Mouse (Mus musculus): ENCODE measurements around the gene Baz2b. TPM values are rescaled to one million over a fixed set of nuclear protein-coding genes. Genes with fewer than 3 reads are reported as not detected.

Baz2b gene
- total RNA-seq, 2 experiments from 2014 or later, result 55.6 to 60.3 TPM

- intact Hi-C loops (cut with DNase I), result no loop called here
- no peak for DNase-seq
These were observed 183.1 kb downstream of the Baz2b start for GRCm38 (mm10) chr2:60026554-60026953.

DNA sequence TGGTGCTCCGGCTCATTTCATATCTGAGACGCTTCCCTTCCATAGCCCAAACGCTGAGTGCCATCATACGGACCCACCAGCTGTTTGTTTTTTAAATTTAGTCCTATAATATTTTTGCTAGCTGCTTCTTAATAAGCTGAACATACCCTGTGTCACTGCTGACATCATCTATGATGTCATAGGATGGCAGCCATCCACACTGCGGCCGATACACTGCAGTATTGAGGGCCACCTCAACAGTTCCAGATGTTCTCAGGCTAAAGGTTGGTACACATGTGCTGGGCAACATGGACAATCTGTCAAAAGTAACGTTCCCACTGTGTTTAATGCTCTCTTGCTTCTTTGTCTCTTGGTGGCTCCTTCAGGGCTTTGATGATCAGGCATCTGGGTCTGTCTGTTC, 185.9 kb downstream of the Baz2b start:
- intact Hi-C loops (cut with DNase I), result loop anchor here (5.0 kb wide), 1 partner anchor 184 kb away; the partner anchor contains the start of genes Baz2b and March7
- DNase-seq, result no peak

DNA sequence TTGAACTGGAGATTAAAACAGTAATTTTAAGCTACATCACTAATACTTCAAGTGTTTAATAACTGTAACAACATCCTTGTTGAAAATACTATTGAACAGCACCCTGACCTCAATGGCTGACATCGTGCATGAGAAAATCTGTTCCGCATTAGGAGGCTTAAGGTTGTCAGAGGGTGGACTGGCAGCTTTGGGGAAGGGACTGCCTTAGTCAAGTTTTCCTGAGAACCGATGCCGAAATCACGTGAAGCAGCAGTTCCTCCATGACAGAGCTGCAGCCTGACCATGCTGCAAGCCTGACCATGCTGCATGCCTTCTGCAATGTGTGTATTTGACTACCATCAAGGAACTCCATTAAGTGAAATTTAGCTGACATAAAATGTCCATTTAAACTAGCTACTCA, 188.1 kb downstream of the Baz2b start:
- intact Hi-C loops (cut with DNase I), result loop anchor here (5.0 kb wide), 1 partner anchor 186 kb away; the partner anchor contains the start of genes Baz2b and March7

GRCm38 (mm10) chr2:60021138-60021537, 188.5 kb downstream of the Baz2b start:
- no peak for DNase-seq
- intact Hi-C loops (cut with DNase I), result loop anchor here (5.0 kb wide), 1 partner anchor 186 kb away; the partner anchor contains the start of genes Baz2b and March7

More for the DNA sequence above, 188.1 kb downstream of the Baz2b start:
- DNase-seq, result no peak

- intact Hi-C loops (cut with DNase I), result loop anchor here (5.0 kb wide), 1 partner anchor 188 kb away; the partner anchor contains the start of genes Baz2b and March7
- DNase-seq, result no peak
These were observed 189.9 kb downstream of the Baz2b start for GRCm38 (mm10) chr2:60019546-60020250.

DNA sequence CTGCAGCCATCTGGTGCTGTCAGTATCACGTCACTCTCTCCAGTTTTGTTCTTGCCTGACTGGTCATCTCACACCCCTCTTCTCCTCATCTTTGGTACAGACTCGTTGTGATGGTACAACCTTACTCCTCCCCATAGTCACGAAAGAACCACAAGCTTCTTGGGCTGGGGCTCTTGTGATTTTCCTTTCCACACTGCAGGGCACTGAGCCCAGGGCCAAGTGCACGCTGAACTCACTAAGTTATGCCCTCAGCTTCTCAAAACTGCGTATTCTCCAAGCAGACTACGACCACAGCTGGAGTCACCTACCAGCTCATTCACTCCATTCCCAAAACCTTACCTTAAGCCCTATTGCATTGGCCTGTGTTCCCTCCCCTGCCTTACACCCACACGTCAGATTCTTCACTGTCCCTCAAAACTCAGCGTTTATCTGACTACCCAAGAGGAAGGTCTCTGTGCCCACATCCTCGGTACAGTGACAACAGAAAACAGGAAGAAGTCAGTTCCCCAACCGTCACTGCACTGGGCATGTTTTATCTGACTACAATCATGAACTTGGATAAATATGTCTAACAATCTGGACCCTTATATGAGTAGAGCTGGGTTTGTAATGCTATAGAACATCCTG, 190.7 kb downstream of the Baz2b start:
- no peak for DNase-seq
- intact Hi-C loops (cut with DNase I), result no loop called here

DNA sequence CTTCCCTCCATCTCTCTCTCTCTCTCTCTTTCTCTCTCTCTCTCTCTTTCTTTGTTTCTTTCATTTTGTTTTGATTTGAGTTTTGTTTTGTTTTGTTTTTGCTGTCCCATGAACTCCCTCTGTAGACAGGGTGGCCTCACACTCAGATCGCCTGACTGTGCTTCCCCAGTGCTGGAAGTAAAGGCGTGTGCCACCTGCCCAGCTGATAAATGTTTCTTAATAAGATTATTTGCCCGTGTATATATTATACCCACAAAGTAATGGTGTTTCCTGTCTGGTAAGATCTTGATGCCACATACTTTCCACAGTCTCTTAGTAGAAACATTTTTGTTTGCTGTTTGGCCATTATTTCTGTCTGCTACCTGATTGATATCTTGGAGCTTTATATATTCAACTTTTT, 198.1 kb downstream of the Baz2b start:
- intact Hi-C loops (cut with DNase I), result no loop called here

DNA sequence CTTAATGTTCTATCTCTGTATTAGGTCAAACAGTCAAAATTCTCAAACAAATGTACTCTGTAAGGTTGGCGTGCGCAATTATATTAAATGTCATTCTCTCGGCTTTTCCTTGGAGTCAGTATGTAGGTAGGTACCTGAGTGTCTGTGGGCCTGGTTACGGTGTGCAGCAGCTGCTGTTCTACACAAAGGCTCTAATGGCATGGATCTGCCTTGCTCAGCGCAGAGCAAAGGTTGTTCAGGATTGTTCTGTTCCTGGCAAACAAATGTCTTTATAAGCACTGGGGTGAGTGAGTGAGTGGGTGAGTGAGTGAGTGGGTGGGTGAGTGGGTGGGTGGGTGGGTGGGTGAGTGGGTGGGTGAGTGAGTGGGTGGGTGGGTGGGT, 206.0 kb downstream of the Baz2b start:
- intact Hi-C loops (cut with DNase I), result no loop called here
- DNase-seq, result no peak

More for the DNA sequence above, 198.1 kb downstream of the Baz2b start:
- no peak for DNase-seq

DNA sequence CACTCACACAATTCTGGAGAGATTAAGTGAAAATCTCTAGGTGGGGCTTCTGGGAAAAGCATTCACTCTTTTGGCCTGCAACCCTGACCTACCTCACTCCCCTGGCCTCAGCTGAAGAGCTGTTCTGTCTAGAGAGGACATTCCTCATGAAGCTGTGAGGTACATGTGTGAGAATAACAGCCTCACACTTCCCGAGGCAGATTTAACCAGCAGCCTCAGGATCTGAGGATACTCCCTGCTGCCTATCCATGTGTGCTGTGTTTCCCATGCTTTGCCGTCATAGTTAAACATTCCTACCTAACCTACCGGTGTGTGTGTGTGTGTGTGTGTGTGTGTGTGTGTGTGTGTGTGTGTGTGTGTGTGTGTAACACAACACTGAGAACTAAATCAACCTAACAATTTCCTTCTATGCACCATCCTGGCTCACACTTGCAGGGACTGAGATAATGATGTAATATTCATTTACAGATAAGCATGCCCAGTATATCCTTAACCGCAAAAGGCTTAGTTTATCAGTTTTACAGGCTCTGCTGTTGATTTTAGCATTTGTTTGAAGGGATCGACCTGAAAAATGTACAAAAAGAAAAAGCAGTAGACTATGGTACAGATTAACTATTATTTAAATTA, 206.5 kb downstream of the Baz2b start:
- no peak for DNase-seq
- intact Hi-C loops (cut with DNase I), result no loop called here

DNA sequence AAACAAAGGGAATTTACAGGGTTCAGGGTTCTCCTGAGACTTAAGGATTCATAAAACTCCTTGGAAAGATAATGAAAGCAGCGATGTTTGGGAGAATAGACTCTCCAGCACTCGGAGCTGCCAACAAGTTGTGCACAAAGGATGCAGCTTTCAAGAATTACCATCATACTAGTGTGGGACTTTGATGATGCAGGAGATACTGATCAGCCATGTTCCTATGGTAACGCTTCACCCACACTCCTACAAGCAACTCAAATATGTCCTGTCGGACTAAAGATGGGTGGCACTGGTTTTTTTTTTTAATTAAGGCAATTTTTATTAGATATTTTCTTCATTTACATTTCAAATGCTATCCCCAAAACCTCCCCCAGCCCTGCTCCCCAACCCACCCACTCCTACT, 209.4 kb downstream of the Baz2b start:
- intact Hi-C loops (cut with DNase I), result no loop called here
- no peak for DNase-seq

DNA sequence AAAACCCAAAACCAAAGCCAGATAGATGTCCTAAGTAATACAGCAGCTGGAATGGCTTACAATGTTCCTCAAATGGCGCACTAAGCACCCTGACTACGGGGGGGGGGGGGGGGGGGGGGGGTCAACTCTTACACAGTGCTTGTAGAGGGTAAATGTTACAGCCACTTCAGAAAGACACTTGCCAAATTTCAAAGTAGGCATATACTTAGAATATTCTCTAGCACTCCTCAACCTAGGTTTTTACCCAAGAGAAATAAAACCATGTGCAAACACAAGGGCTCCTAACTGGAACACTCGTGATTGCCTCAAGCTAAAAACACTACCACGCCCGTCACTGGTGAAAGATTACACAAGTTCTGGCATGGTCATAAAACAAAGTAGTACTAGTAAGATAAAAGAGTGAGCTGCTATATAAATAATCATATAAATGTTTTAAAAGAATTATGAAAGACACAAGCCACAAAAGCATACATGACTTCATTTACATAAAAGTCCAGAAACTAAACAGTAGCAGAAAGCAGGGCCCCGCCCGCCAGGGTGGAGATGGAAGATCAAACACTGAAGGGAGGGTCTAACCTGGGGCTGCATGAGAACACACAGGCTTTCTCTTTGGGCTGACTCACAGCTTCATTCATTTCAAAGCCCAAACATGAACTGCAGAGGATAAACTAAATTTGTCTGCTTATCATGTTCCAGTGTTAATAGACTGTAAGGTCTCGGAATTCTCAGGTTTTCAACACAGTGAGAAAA, 212.0 kb downstream of the Baz2b start:
- intact Hi-C loops (cut with DNase I), result no loop called here
- no peak for DNase-seq

DNA sequence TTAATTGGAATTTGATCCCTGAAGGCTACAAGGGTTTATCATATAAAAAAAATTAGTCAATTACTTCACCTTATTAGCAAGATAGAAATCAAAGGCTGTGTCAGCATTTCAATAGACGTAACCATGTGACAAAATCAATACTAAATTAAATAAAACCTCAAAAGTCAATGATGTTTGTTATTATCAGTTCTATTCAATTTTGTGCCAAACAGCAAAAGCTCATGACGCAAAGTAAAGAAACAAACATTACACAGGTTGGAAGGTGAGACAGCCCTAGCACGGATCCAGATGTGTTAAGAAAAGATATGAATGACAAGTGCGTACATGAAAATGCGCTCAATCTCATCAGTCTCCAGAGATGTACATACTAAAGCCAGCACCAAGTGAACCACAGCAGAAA, 212.7 kb downstream of the Baz2b start:
- intact Hi-C loops (cut with DNase I), result no loop called here
- DNase-seq, result no peak

GRCm38 (mm10) chr2:59993190-59993535, 216.5 kb downstream of the Baz2b start:
- DNase-seq, result no peak
- intact Hi-C loops (cut with DNase I), result no loop called here

DNA sequence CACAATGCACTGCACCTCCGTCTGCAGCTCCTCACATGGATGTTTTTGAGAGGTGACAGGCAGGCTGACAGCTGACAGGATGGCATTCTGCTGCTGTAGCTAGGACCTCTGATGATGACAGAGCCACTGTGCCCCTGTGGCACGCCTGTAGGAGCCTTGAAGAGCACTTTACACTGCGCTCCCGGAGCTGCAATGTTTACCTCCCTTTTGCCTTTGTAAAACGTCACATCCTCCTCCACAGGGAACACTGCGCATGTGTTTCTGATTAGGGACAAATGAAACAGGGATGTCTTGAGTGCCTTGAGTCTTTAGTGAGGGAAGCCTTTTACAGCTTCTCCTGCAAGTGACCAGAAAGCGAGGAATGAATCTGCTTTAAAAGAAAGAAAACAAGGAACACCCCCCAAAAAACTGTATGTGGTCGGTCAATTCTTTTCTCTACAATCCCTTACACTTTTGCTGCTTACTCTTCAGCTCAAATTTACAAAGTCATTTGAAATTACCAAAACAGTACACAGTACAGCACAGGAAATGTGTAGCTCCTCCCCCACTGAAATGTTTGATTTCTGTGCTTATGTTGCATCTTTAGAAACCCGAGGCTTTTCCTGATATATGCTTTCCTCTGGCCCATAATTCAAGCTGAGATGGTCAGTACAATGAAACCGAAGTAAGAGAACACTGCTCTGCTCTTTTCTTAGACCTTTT, 217.0 kb downstream of the Baz2b start:
- no peak for DNase-seq
- intact Hi-C loops (cut with DNase I), result no loop called here

- no peak for DNase-seq
- intact Hi-C loops (cut with DNase I), result no loop called here
These were observed 217.9 kb downstream of the Baz2b start for GRCm38 (mm10) chr2:59991775-59992174.

- intact Hi-C loops (cut with DNase I), result no loop called here
These were observed 222.1 kb downstream of the Baz2b start for GRCm38 (mm10) chr2:59987521-59987920.

DNA sequence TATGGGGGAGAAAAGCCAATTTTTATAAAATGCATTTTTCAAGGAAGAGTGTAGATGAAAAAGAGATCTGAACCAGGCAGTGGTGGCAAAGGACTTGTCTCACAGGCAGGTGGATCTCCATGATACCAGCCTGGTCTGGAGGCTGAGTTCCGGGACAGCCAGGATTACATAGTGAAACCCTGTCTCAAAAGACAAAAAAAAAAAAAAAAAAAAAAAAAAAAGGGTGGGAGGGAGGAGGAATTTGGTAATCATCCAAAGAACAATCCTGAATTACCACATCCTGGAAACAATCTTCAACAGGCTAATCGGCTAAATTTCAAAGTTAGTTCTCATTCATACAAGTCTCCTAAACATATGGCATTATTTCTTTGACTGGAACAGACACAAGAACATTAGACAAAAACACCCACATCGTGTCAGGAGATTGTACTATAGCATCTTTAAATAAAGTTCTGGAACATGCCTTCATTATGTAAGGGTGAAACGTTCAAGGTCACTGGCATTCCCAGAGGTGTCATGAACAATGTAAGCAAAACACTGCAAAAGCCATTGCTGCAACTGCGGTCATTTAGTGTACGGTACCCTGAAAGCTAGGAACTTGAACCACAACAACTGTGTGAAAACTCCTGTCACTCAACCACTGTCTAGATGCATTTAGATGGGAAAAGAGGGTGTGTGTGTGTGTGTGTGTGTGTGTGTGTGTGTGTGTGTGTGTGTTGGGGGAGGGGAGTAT, 230.0 kb downstream of the Baz2b start:
- DNase-seq, result no peak
- intact Hi-C loops (cut with DNase I), result no loop called here

More at GRCm38 (mm10) chr2:59987521-59987920, 222.1 kb downstream of the Baz2b start:
- no peak for DNase-seq

GRCm38 (mm10) chr2:59976680-59977079, 233.0 kb downstream of the Baz2b start:
- intact Hi-C loops (cut with DNase I), result no loop called here
- no peak for DNase-seq

GRCm38 (mm10) chr2:59975772-59976171, 233.9 kb downstream of the Baz2b start:
- no peak for DNase-seq
- intact Hi-C loops (cut with DNase I), result no loop called here

DNA sequence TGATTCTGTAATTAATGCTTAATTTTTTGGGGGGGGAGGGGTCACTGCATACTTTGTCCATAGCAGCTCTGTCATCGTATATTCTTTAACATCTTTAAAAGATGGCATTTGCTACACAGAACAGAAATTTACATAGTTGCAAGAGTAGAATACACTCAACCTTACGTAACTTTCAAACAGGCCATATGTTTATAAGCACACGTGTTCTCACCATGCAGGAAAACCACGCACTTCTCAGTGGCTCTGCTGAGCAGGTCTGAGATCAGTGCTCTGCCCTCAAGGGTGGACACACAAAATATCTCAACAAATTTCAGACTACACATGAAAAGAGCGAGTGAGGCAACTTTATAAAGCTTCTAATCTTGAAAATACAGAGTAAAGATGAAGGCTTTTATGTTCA, 235.7 kb downstream of the Baz2b start:
- intact Hi-C loops (cut with DNase I), result no loop called here
- no peak for DNase-seq
